Mouse (Mus musculus): ENCODE data around the gene Grap2.

Grap2 gene

GRCm38 (mm10) chr15:80604026-80604425 lies 31.6 kb downstream of the Grap2 start:
- no peak for DNase-seq

GRCm38 (mm10) chr15:80607970-80608369 lies 35.6 kb downstream of the Grap2 start:
- no peak for DNase-seq

GRCm38 (mm10) chr15:80610335-80610734 lies 37.9 kb downstream of the Grap2 start:
- DNase-seq, result no peak

- DNase-seq, result peak; percentile 57 to 78
Measured at GRCm38 (mm10) chr15:80611478-80611877, 39.1 kb downstream of the Grap2 start.

- no peak for DNase-seq
Measured at GRCm38 (mm10) chr15:80613904-80614303, 41.5 kb downstream of the Grap2 start.

- peak; percentile 60 to 76 for DNase-seq
Measured at GRCm38 (mm10) chr15:80614500-80615289, 42.3 kb downstream of the Grap2 start.

- DNase-seq, result no peak
Measured at GRCm38 (mm10) chr15:80615290-80615570, 42.8 kb downstream of the Grap2 start.

- DNase-seq, result peak; percentile 65 to 82
Measured at GRCm38 (mm10) chr15:80615636-80616383, 43.4 kb downstream of the Grap2 start.

- no peak for DNase-seq
Measured at GRCm38 (mm10) chr15:80617839-80618238, 45.4 kb downstream of the Grap2 start.

GRCm38 (mm10) chr15:80619166-80619565 lies 46.8 kb downstream of the Grap2 start:
- no peak for DNase-seq

GRCm38 (mm10) chr15:80619786-80620185 lies 47.4 kb downstream of the Grap2 start:
- no peak for DNase-seq

- no peak for DNase-seq
Measured at GRCm38 (mm10) chr15:80620371-80620770, 48.0 kb downstream of the Grap2 start.

GRCm38 (mm10) chr15:80623171-80623837 lies 50.9 kb downstream of the Grap2 start:
- DNase-seq, result no peak

GRCm38 (mm10) chr15:80626472-80626871 lies 54.1 kb downstream of the Grap2 start:
- no peak for DNase-seq

- DNase-seq, result no peak
Measured at GRCm38 (mm10) chr15:80630147-80630546, 57.8 kb downstream of the Grap2 start.

- peak; percentile 44 to 61 for DNase-seq
Measured at GRCm38 (mm10) chr15:80630711-80631110, 58.3 kb downstream of the Grap2 start.

GRCm38 (mm10) chr15:80631311-80631710 lies 58.9 kb downstream of the Grap2 start:
- DNase-seq, result no peak

- no peak for DNase-seq
Measured at GRCm38 (mm10) chr15:80632280-80632893, 60.0 kb downstream of the Grap2 start.

- DNase-seq, result no peak
Measured at GRCm38 (mm10) chr15:80634391-80635193, 62.2 kb downstream of the Grap2 start.

- no peak for DNase-seq
Measured at GRCm38 (mm10) chr15:80636757-80637372, 64.5 kb downstream of the Grap2 start.

GRCm38 (mm10) chr15:80639071-80639702 lies 66.8 kb downstream of the Grap2 start:
- DNase-seq, result no peak
